Mouse (Mus musculus) CH12.LX (cell line): ENCODE measurements at regions not wholly inside any gene's neighbourhood (a gene's known extent, or its start where the extent isn't known, plus 50 kb on each side); places are given as distances from the start of the nearest gene placed in this dataset.

Experiments
- DNase-seq: peaks from one replicate; pipeline ENCODE4 v3.0.0-alpha.2; 2013; ENCODE audit errors: extremely low read depth
- H3K27ac ChIP-seq: 2 replicates; pipeline ENCODE4 v1.5.1; 2012; ENCODE audit warnings: low read depth, mild to moderate bottlenecking, control low read depth, moderate library complexity; ENCODE audit not compliant: insufficient read depth
- H3K27me3 ChIP-seq: replicated peaks from 2 replicates; pipeline ENCODE3; 2012; ENCODE audit warnings: inconsistent platforms
- H3K36me3 ChIP-seq, 2 experiments: replicated peaks in 1 of 2; 2 replicates each; pipeline versions ENCODE3 to v1.6.1; 2012; ENCODE audit warnings: inconsistent platforms in 1 of 2, low read length in 1 of 2, mild to moderate bottlenecking in 1 of 2, mixed read lengths in 1 of 2, moderate library complexity in 1 of 2; ENCODE audit not compliant: control insufficient read depth in 1 of 2, insufficient read depth in 1 of 2
- H3K4me1 ChIP-seq, 2 experiments: 2 replicates each; pipeline ENCODE4 v1.6.1; 2012; ENCODE audit warnings: inconsistent platforms in 1 of 2, moderate library complexity in 1 of 2; ENCODE audit not compliant: insufficient read depth in 2 of 2, control insufficient read depth in 1 of 2
- H3K4me2 ChIP-seq: 2 replicates; pipeline ENCODE4 v1.6.1; 2012; ENCODE audit warnings: low read depth, mild to moderate bottlenecking, control low read depth; ENCODE audit not compliant: poor library complexity, insufficient read depth, severe bottlenecking
- H3K4me3 ChIP-seq, 3 experiments: fragments of 150-350 bp in 1 of 3; sonication (generic) in 1 of 3; replicated peaks in 1 of 3; 2 replicates each; pipeline versions ENCODE3 to v1.5.1; 2011 to 2012; ENCODE audit warnings: low read depth in 2 of 3, low read length in 2 of 3, mild to moderate bottlenecking in 2 of 3, moderate library complexity in 2 of 3, control low read depth in 1 of 3, improper control_type of control experiment in 1 of 3, inconsistent platforms in 1 of 3, mixed read lengths in 1 of 3; ENCODE audit not compliant: poor library complexity in 1 of 3
- H3K79me2 ChIP-seq: replicated peaks from 2 replicates; pipeline ENCODE4 v1.6.1; 2012; ENCODE audit warnings: mild to moderate bottlenecking, moderate library complexity; ENCODE audit not compliant: control insufficient read depth, poor library complexity, insufficient read depth, severe bottlenecking; ENCODE audit errors: extremely low read depth
- H3K9ac ChIP-seq: 2 replicates; pipeline ENCODE4 v1.6.1; 2012; ENCODE audit warnings: low read depth, mild to moderate bottlenecking, control low read depth, moderate library complexity; ENCODE audit not compliant: insufficient read depth
- H3K9me3 ChIP-seq: replicated peaks from 2 replicates; pipeline ENCODE3; 2012; ENCODE audit warnings: low read length, inconsistent platforms, mixed read lengths
- GABPA ChIP-seq: IDR thresholded peaks from 2 replicates; pipeline ENCODE4 v1.6.1; 2012; ENCODE audit warnings: low read depth, low read length, improper control_type of control experiment, inconsistent platforms; ENCODE audit not compliant: insufficient replicate concordance
- MEF2A ChIP-seq: IDR thresholded peaks from 2 replicates; pipeline ENCODE4 v1.6.1; 2014; ENCODE audit warnings: low read depth, mild to moderate bottlenecking, inconsistent platforms, low read length, improper control_type of control experiment, borderline replicate concordance
- MXI1 ChIP-seq: IDR thresholded peaks from 2 replicates; pipeline ENCODE4 v1.6.1; 2011; ENCODE audit warnings: mild to moderate bottlenecking, low read depth, low read length, improper control_type of control experiment
- NRF1 ChIP-seq: IDR thresholded peaks from 2 replicates; pipeline ENCODE4 v1.6.1; 2014; ENCODE audit warnings: low read depth, mild to moderate bottlenecking, inconsistent platforms, low read length, improper control_type of control experiment, moderate library complexity
- RAD21 ChIP-seq: IDR thresholded peaks from 2 replicates; pipeline ENCODE4 v1.6.1; 2011; ENCODE audit warnings: low read depth, mild to moderate bottlenecking, low read length, improper control_type of control experiment, moderate library complexity
- RCOR1 ChIP-seq: conservative IDR thresholded peaks from 2 replicates; pipeline ENCODE4 v1.6.1; 2012; ENCODE audit warnings: low read depth, mild to moderate bottlenecking, inconsistent platforms, low read length, improper control_type of control experiment
- SIN3A ChIP-seq: IDR thresholded peaks from 2 replicates; pipeline ENCODE4 v1.6.1; 2012; ENCODE audit warnings: low read length, improper control_type of control experiment, inconsistent platforms
- dilution Hi-C: fragments of 300-500 bp; cut with MboI; formaldehyde crosslinking; loops from 2 replicates; pipeline ENCODE4 v1.14.3; 2020; ENCODE audit warnings: low sequenced_read_pairs; ENCODE audit not compliant: extremely low pct_unique_long_range_greater_than_20kb, extremely low pct_ligation_motif_present
- in situ Hi-C: fragments of 300-500 bp; cut with MboI; formaldehyde crosslinking; loops from 3 replicates; pipeline ENCODE4 v1.14.3; 2019; ENCODE audit warnings: low sequenced_read_pairs, low pct_ligation_motif_present, low pct_unique_long_range_greater_than_20kb, mixed read lengths

- no peak overlapping the region for H3K9ac ChIP-seq
- H3K79me2 ChIP-seq, result no peaks in the 10 kb centered on the region
- no peaks in the 10 kb centered on the region for H3K9me3 ChIP-seq
- no peaks in the 10 kb centered on the region for H3K27me3 ChIP-seq
- in situ Hi-C loops (no loop called here), dilution Hi-C loops (no loop called here)
- DNase-seq, result no peak
- H3K27ac ChIP-seq, result no peak overlapping the region
- no peak overlapping the region for H3K4me2 ChIP-seq
- TF ChIP-seq RAD21, result no peak
- H3K36me3 ChIP-seq, result no peaks in the 10 kb centered on the region
- H3K4me3 ChIP-seq, result no peak overlapping the region
- no peaks in the 10 kb centered on the region for H3K4me1 ChIP-seq
Observed at GRCm38 (mm10) chr3:37881016-37881415, 156.7 kb upstream of the Gm5148 start.

- dilution Hi-C loops, result no loop called here
- no peak for DNase-seq
- H3K79me2 ChIP-seq, result no peaks in the 10 kb centered on the region
Observed at GRCm38 (mm10) chr3:37879056-37879455, 154.8 kb upstream of the Gm5148 start.

GRCm38 (mm10) chr3:37876016-37876765 lies 151.9 kb upstream of the Gm5148 start:
- H3K4me2 ChIP-seq, result no peak overlapping the region
- TF ChIP-seq SIN3A (no peak), MEF2A (no peak), GABPA (no peak), NRF1 (no peak), RCOR1 (no peak)
- DNase-seq, result no peak
- H3K79me2 ChIP-seq, result no peaks in the 10 kb centered on the region
- H3K27me3 ChIP-seq, result no peaks in the 10 kb centered on the region
- H3K36me3 ChIP-seq, result no peaks in the 10 kb centered on the region
- dilution Hi-C loops (no loop called here), in situ Hi-C loops (no loop called here)
- H3K9me3 ChIP-seq, result no peaks in the 10 kb centered on the region
- no peak overlapping the region for H3K27ac ChIP-seq
- no peak overlapping the region for H3K4me3 ChIP-seq
- no peaks in the 10 kb centered on the region for H3K4me1 ChIP-seq
- no peak overlapping the region for H3K9ac ChIP-seq

More at GRCm38 (mm10) chr3:37879056-37879455, 154.8 kb upstream of the Gm5148 start:
- no peaks in the 10 kb centered on the region for H3K27me3 ChIP-seq
- no peaks in the 10 kb centered on the region for H3K4me1 ChIP-seq
- TF ChIP-seq MXI1 (no peak), SIN3A (no peak), NRF1 (no peak)
- in situ Hi-C loops, result no loop called here
- no peaks in the 10 kb centered on the region for H3K9me3 ChIP-seq
- no peak overlapping the region for H3K4me3 ChIP-seq
- no peak overlapping the region for H3K4me2 ChIP-seq
- no peak overlapping the region for H3K27ac ChIP-seq
- no peaks in the 10 kb centered on the region for H3K36me3 ChIP-seq
- H3K9ac ChIP-seq, result no peak overlapping the region
